Mouse (Mus musculus): Measurements from ENCODE around the gene Ckap5. TPM values are rescaled to one million over a fixed set of nuclear protein-coding genes. Genes with fewer than 3 reads are reported as not detected.

Gene Ckap5
- polyA plus RNA-seq, 1 experiment from 2014 or later, result 153 TPM

DNA sequence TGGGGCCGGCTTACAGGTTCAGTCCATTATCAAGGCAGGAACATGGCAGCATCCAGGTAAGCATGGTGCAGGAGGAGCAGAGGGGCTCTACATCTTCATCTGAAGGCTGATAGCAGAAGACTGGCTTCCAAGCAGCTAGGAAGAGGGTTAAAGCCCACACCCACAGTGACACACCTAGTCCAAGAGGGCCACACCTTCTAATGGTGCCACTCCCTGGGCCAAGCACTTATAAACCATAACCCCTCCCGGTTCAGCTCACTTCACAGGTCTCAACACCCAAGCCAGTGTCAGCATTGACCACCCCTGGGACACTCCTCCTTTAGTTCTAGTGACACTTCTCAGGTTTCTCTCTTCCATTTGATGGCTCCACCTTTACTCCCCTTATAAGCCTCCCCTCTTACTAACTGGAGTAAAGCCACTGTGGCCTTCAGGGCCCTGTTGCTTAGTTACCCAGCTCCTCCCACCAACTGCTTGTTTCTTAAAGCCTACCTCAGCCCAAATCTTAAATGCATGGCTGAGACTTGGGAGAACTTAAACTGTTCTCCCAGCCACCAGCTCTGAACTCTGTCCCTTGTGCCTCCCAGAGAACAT, 116.4 kb downstream of the Ckap5 start:
- Histone ChIP-seq H3K27ac (ENCODE audit: low read depth, low read length) (no peak overlapping the region), H3K9me3 (ENCODE audit: control insufficient read depth, low read length) (no peaks in the 10 kb centered on the region), H3K36me3 (ENCODE audit: control insufficient read depth, insufficient read depth, low read length) (peaks cover 23% of the 10 kb centered on the region), H3K27me3 (ENCODE audit: control insufficient read depth, insufficient read depth, low read length) (no peaks in the 10 kb centered on the region), H3K4me2 (ENCODE audit: low read depth, low read length, severe bottlenecking) (no peak overlapping the region), H3K9ac (ENCODE audit: low read length) (no peak overlapping the region), H3K4me1 (replicated peaks; ENCODE audit: control insufficient read depth, insufficient read depth, low read length) (no peaks in the 10 kb centered on the region), H3K4me3 (ENCODE audit: low read depth, low read length) (no peak overlapping the region)
- 91% methylated on average over 2 of the region's 2 CpGs for WGBS
- no peak for ATAC-seq (replicated peaks; ENCODE audit: low FRiP score)
- DNase-seq (ENCODE audit: low spot score), result no peak

DNA sequence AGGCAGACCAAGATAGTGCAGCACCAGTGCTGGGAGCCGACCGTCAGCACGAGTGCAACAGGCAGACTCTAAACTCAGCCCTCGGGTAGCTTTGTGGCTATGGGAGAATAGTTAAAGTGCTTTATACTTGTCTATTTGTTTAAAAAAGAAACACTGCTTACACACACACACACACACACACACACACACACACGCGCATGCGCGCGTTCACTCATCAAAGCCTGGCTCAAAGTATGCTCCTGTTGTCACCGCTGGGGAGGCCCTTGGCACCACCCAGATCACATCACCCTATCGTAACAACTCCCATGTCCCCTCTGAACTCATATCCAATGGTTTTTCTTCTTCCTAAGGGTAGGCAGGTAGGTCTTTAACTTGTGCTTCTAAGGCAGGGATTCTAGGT, 117.5 kb downstream of the Ckap5 start:
- ATAC-seq (replicated peaks; ENCODE audit: low FRiP score) (no peak), DNase-seq (ENCODE audit: low spot score) (no peak)
- Histone ChIP-seq H3K4me3 (ENCODE audit: low read depth, low read length) (no peak overlapping the region), H3K9me3 (ENCODE audit: control insufficient read depth, low read length) (no peaks in the 10 kb centered on the region), H3K4me2 (ENCODE audit: low read depth, low read length, severe bottlenecking) (no peak overlapping the region), H3K9ac (ENCODE audit: low read length) (no peak overlapping the region), H3K4me1 (replicated peaks; ENCODE audit: control insufficient read depth, insufficient read depth, low read length) (no peaks in the 10 kb centered on the region), H3K36me3 (ENCODE audit: control insufficient read depth, insufficient read depth, low read length) (peaks cover 23% of the 10 kb centered on the region), H3K27me3 (ENCODE audit: control insufficient read depth, insufficient read depth, low read length) (no peaks in the 10 kb centered on the region), H3K27ac (ENCODE audit: low read depth, low read length) (no peak overlapping the region)
- WGBS, result over 99% methylated on average over 11 of the region's 11 CpGs

DNA sequence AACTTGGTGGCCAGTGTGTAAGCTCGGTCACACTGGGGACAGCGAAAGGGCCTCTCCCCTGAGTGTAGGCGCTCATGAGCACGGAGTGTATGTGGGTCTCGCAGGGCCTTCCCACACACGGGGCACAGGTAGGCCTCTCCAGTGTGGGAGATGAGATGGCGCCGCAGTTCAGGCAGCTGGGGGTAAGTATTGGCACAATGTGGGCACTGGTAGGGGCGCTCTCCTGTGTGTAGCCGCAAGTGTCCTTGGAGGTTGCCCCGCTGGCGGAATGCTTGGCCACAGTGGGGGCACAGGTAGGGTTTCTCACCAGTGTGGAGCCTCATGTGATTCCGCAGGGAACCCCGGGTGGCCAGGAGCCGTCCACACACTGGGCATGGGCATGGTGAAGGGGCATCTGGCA, 118.8 kb downstream of the Ckap5 start:
- DNase-seq (ENCODE audit: low spot score) (no peak), ATAC-seq (replicated peaks; ENCODE audit: low FRiP score) (no peak)
- Histone ChIP-seq H3K9me3 (ENCODE audit: control insufficient read depth, low read length) (no peaks in the 10 kb centered on the region), H3K4me2 (ENCODE audit: low read depth, low read length, severe bottlenecking) (no peak overlapping the region), H3K4me1 (replicated peaks; ENCODE audit: control insufficient read depth, insufficient read depth, low read length) (no peaks in the 10 kb centered on the region), H3K4me3 (ENCODE audit: low read depth, low read length) (no peak overlapping the region), H3K9ac (ENCODE audit: low read length) (no peak overlapping the region), H3K27ac (ENCODE audit: low read depth, low read length) (no peak overlapping the region), H3K36me3 (ENCODE audit: control insufficient read depth, insufficient read depth, low read length) (peaks cover 23% of the 10 kb centered on the region), H3K27me3 (ENCODE audit: control insufficient read depth, insufficient read depth, low read length) (no peaks in the 10 kb centered on the region)
- 98% methylated on average over 15 of the region's 15 CpGs for WGBS

DNA sequence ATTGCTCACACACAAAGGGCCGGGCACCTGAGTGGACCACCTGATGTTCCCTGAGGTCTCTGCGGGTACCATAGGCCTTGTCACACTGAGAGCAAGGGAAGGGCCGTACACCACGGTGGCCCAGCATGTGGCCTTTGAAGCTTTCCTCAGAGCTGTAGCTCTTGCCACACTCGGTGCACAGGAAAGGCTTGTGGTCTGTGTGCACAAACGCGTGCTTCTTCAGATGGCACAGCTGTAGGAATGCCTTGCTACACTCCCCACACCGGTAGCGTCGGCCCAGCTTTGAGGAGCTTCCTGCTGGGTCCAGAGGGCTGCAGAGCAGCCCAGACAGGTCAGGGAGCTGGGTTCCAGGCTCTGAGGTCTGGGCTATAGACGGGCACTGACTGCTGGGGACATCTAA, 119.2 kb downstream of the Ckap5 start:
- no peaks in the 10 kb centered on the region for H3K9me3 ChIP-seq (ENCODE audit: control insufficient read depth, low read length)
- no peak overlapping the region for H3K9ac ChIP-seq (ENCODE audit: low read length)
- H3K27me3 ChIP-seq (ENCODE audit: control insufficient read depth, insufficient read depth, low read length), result no peaks in the 10 kb centered on the region
- peaks cover 23% of the 10 kb centered on the region for H3K36me3 ChIP-seq (ENCODE audit: control insufficient read depth, insufficient read depth, low read length)
- H3K27ac ChIP-seq (ENCODE audit: low read depth, low read length), result no peak overlapping the region
- no peak overlapping the region for H3K4me2 ChIP-seq (ENCODE audit: low read depth, low read length, severe bottlenecking)
- no peak for ATAC-seq (replicated peaks; ENCODE audit: low FRiP score)
- 92% methylated on average over 11 of the region's 11 CpGs for WGBS
- no peak overlapping the region for H3K4me3 ChIP-seq (ENCODE audit: low read depth, low read length)
- DNase-seq (ENCODE audit: low spot score), result no peak
- H3K4me1 ChIP-seq (replicated peaks; ENCODE audit: control insufficient read depth, insufficient read depth, low read length), result no peaks in the 10 kb centered on the region

DNA sequence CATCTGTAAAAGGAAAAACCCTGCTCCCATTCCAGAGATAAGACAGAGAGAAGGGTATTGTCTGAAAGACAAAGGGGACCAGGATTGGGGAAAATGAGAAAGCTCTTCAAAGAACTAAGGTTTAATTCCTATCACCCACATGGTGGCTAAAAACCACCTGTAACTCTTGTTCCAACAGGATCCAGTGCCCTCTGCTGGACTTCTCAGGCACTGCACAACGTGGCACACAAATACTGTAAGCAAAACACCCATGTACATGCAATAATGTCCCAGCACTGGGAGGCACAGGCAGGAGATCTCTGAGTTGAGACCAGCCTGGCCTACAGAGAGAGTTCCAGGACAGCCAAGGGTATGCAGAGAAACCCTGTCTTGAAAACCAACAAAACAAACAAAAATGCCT, 120.2 kb downstream of the Ckap5 start:
- no peaks in the 10 kb centered on the region for H3K9me3 ChIP-seq (ENCODE audit: control insufficient read depth, low read length)
- DNase-seq (ENCODE audit: low spot score) (peak; percentile 76), ATAC-seq (replicated peaks; ENCODE audit: low FRiP score) (no peak)
- H3K4me3 ChIP-seq (ENCODE audit: low read depth, low read length), result no peak overlapping the region
- H3K27ac ChIP-seq (ENCODE audit: low read depth, low read length), result no peak overlapping the region
- peaks cover 23% of the 10 kb centered on the region for H3K36me3 ChIP-seq (ENCODE audit: control insufficient read depth, insufficient read depth, low read length)
- H3K4me2 ChIP-seq (ENCODE audit: low read depth, low read length, severe bottlenecking), result no peak overlapping the region
- no peaks in the 10 kb centered on the region for H3K27me3 ChIP-seq (ENCODE audit: control insufficient read depth, insufficient read depth, low read length)
- no peaks in the 10 kb centered on the region for H3K4me1 ChIP-seq (replicated peaks; ENCODE audit: control insufficient read depth, insufficient read depth, low read length)
- no peak overlapping the region for H3K9ac ChIP-seq (ENCODE audit: low read length)
- 22% methylated on average over 1 of the region's 1 CpGs for WGBS

DNA sequence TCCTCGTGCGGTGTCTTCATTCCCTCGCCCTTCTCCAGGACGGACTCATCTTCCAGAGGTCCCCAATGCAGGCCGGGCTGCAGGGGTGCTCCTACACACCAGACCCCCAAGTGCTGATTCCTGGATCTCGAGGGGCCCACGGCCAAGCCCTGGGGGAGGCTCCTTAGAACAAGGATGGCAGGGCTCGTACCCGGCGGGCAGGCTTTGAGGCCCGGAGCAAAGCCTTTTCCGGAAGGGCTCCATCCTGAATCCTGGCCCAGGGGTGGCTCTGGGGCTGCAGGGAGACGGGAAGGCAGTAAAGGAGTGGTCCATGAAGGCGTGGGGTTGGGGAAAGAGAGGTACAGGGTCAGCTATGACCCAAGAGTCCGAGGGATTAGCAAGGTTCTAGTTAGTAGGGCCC, 122.6 kb downstream of the Ckap5 start:
- H3K27ac ChIP-seq (ENCODE audit: low read depth, low read length), result no peak overlapping the region
- DNase-seq (ENCODE audit: low spot score), result no peak
- peak overlapping the region; percentile 71 for H3K9ac ChIP-seq (ENCODE audit: low read length)
- ATAC-seq (replicated peaks; ENCODE audit: low FRiP score), result peak; percentile 25; the same call in 1 of the 2 replicates
- 5% methylated on average over 15 of the region's 15 CpGs for WGBS
- H3K4me1 ChIP-seq (replicated peaks; ENCODE audit: control insufficient read depth, insufficient read depth, low read length), result no peaks in the 10 kb centered on the region
- no peaks in the 10 kb centered on the region for H3K27me3 ChIP-seq (ENCODE audit: control insufficient read depth, insufficient read depth, low read length)
- peak overlapping the region; percentile 85 for H3K4me2 ChIP-seq (ENCODE audit: low read depth, low read length, severe bottlenecking)
- peak overlapping the region; percentile 58 for H3K4me3 ChIP-seq (ENCODE audit: low read depth, low read length)
- no peaks in the 10 kb centered on the region for H3K9me3 ChIP-seq (ENCODE audit: control insufficient read depth, low read length)
- peaks cover 23% of the 10 kb centered on the region for H3K36me3 ChIP-seq (ENCODE audit: control insufficient read depth, insufficient read depth, low read length)

DNA sequence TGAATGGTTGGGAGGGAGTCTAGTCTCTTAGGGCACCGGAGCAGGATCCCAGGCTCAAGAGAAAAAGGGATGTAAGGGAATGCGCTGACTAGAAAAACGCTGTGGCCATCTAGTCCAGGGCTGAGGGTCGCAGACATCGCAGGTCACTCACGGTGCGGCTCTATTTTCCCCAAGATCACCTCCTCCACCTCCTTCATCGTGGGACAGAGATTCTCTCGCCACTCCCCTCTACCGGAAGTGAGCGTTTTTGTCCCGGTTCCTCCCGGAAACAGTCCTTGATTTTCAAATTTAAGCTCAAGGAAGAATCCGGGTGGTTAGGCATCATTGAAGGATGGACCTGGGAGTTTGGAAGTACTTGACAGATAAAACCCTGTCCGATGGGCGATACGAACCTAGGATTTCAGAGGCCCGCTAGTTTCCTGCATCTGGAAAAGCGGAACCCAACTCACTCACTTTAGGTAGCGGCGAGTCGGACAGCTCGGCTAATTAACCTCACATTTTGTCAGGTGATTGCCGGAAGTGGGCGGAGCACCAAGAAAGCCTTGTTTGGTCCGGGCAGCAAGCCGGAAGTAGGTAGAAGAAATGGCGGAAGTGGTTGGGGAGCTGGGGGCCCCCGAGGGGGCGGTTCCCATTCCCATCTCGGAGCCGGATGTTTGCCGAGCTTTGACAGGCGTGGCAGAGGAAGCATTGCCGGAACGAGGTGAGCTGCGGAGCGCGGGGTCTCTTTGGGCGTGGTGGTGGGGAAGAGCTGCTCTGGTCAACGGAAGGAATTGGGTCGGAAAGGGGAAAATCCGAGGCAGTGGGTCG, 123.2 kb downstream of the Ckap5 start, which contains the start of the genes Zfp408 and Arhgap1:
TSS of gene Zfp408 (minus strand) at position 239 of the 807 bp plus-strand sequence.
TSS of gene Arhgap1 (plus strand) at position 308 of the 807 bp plus-strand sequence.
- Histone ChIP-seq H3K27me3 (ENCODE audit: control insufficient read depth, insufficient read depth, low read length) (no peaks in the 10 kb centered on the region), H3K9ac (ENCODE audit: low read length) (peak within 1 kb of the TSS; percentile 71), H3K27ac (ENCODE audit: low read depth, low read length) (peak within 1 kb of the TSS; percentile 55), H3K4me1 (replicated peaks; ENCODE audit: control insufficient read depth, insufficient read depth, low read length) (no peaks in the 10 kb centered on the region), H3K9me3 (ENCODE audit: control insufficient read depth, low read length) (no peaks in the 10 kb centered on the region), H3K4me2 (ENCODE audit: low read depth, low read length, severe bottlenecking) (peak within 1 kb of the TSS; percentile 85), H3K4me3 (ENCODE audit: low read depth, low read length) (peak within 1 kb of the TSS; percentile 58), H3K36me3 (ENCODE audit: control insufficient read depth, insufficient read depth, low read length) (peaks cover 18% of the 10 kb centered on the region)
- WGBS, result under 1% methylated on average over 44 of the region's 44 CpGs
- ATAC-seq (replicated peaks; ENCODE audit: low FRiP score) (peak; percentile 94), DNase-seq (ENCODE audit: low spot score) (peak; percentile 98)

DNA sequence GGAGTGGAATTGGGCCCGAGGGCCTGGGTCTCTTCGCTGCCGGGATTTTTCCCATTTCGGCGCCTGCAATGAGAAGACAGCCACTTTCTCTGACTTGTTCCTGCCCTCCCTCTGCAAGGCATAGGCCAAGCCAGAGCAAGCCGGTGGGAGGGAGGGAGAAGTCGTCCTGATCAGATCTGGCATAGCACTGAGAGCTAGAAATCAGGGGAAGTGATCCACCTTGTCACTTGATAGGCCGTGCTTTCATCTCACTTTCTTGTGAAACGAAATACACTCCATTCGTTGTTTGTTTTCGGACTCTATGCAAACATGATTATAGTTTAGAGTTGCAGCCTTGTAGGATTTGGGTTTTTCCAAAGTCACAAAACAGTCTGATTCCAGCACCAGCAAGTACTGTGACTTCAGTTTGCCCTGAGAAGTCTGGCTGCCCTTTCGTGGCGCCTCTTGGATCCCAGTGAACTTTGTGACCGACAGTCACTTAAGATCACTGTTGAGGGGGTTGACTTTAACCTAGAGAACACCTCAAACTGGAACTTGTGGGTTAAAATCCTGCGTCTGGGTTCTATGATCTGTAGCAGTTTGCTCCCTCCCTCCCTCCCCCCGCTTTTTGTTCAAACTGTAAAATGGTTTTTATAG, 123.9 kb downstream of the Ckap5 start:
- H3K4me3 ChIP-seq (ENCODE audit: low read depth, low read length), result peak overlapping the region; percentile 58
- peak overlapping the region; percentile 58 for H3K9ac ChIP-seq (ENCODE audit: low read length)
- H3K27ac ChIP-seq (ENCODE audit: low read depth, low read length), result no peak overlapping the region
- 22% methylated on average over 16 of the region's 16 CpGs for WGBS
- peak; percentile 56 for ATAC-seq (replicated peaks; ENCODE audit: low FRiP score)
- no peaks in the 10 kb centered on the region for H3K27me3 ChIP-seq (ENCODE audit: control insufficient read depth, insufficient read depth, low read length)
- H3K4me1 ChIP-seq (replicated peaks; ENCODE audit: control insufficient read depth, insufficient read depth, low read length), result no peaks in the 10 kb centered on the region
- DNase-seq (ENCODE audit: low spot score), result no peak
- H3K9me3 ChIP-seq (ENCODE audit: control insufficient read depth, low read length), result no peaks in the 10 kb centered on the region
- H3K36me3 ChIP-seq (ENCODE audit: control insufficient read depth, insufficient read depth, low read length), result peaks cover 12% of the 10 kb centered on the region; the same call in 1 of the 2 replicates
- peak overlapping the region; percentile 85 for H3K4me2 ChIP-seq (ENCODE audit: low read depth, low read length, severe bottlenecking)
